Mouse (Mus musculus) lung, postnatal 10 days (tissue): ENCODE results near the gene Klhl22.

Experiments used
- DNase-seq: peaks from one replicate; pipeline ENCODE4 v3.0.0; 2021

The Klhl22 gene

DNA sequence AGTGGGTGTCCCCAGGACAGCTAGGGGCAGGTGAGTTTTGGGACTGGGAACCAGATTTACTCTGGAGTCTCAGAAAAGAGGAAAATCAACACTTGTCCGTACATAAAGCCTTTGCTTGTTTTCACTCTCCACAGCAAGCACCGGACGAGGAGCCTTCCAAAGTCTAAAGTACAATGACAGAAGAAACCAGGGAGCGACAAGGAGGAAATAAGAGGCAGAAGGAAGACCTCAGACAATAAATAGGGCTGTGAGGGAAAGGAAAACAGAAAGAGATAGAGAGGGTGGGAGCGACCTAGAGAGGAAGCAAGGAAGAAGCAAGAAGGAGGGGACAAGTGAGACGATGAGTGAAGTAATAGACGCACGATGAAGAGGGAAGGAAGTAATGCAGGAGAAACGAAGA lies 516 bp upstream of the Klhl22 start:
- DNase-seq, result no peak

GRCm38 (mm10) chr16:17759813-17760321 lies 449 bp downstream of the Klhl22 start:
- DNase-seq, result peak; percentile 68

GRCm38 (mm10) chr16:17760657-17761056 lies 1.2 kb downstream of the Klhl22 start:
- DNase-seq, result peak; percentile 58

GRCm38 (mm10) chr16:17761074-17761473 lies 1.7 kb downstream of the Klhl22 start:
- no peak for DNase-seq

- no peak for DNase-seq
Measured at GRCm38 (mm10) chr16:17764108-17764511, 4.7 kb downstream of the Klhl22 start.

DNA sequence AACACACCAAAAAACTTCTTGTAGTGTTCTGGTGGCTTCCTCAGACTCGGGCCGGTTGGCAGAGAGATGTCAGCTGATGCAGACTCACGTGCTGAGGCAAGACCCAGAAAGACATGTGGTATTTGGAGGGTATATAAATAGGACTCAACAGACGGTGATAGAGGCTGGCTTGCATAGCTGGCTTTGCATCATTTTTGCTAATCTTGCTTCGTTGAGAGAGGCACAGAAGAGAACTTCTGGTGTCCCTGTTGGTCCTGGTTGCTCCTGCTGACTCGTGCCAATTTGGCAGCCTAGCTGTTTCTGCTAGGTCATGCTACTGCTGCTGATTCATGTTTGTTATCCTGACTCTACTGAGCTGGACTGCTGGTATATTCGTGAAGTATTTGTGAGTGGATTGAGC lies 9.4 kb downstream of the Klhl22 start:
- DNase-seq, result no peak

DNA sequence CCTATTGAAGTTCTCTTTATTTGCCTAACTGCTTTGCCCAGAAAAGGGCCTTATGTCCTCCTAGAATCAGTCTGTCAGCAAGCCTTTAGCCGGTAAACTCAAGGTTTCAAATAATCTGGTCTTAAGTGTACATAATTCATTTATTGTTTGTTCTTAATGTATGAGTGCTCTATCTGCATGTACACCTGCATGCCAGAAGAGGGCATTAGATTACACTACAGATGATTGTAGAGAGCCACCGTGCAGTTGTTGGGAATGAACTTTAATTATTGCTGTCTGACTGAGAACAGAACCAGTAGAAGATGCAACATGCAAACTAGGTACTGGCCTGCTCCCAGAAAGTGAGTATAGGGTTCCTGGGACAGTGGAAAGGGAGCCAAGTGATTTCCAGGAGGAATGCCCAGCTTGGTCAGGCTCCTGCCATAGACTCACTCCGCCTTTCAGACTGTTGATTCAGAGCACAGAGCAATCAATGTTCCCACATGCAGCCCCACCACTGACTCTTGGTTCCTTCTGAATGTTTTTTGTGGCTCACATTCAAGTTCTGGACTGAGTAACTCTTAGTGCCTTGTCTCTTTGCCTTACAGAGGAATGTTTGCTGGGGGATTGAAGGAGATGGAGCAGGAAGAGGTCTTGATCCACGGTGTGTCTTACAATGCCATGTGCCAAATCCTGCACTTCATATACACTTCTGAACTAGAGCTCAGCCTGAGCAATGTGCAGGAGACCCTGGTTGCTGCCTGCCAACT lies 11.9 kb downstream of the Klhl22 start:
- DNase-seq, result no peak

DNA sequence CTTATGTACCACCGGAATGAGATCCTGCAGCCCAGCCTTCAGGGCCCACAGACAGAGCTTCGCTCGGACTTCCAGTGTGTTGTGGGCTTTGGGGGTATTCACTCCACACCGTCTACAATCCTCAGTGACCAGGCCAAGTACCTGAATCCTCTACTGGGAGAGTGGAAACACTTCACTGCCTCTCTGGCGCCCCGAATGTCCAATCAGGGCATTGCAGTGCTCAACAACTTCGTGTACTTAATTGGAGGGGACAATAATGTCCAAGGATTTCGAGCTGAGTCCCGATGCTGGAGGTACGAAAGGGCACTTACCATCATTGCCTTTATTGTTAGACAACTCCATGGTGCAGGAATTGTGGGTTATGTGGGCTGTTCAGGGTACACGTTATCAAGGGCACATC lies 17.4 kb downstream of the Klhl22 start:
- DNase-seq, result peak; percentile 62

GRCm38 (mm10) chr16:17778223-17778622 lies 18.8 kb downstream of the Klhl22 start:
- DNase-seq, result no peak

DNA sequence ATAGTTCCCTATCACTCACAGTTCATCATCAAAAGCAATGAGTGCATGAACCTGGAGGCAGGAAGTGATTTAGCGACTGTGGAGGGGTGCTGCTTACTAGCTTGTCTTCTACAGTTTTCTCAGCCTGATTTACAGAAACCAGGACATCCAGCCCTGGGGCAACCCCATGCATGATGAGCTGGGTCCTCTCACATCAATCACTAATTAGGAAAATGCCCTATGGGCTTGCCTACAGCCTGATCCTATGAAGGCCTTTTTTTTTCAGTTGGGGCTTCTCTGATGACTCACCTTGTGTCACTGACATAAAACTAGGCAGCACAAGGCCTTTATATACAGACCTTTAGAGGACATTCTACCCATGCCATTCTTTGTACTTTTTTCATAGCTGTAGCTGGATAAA lies 20.3 kb downstream of the Klhl22 start:
- DNase-seq, result no peak

DNA sequence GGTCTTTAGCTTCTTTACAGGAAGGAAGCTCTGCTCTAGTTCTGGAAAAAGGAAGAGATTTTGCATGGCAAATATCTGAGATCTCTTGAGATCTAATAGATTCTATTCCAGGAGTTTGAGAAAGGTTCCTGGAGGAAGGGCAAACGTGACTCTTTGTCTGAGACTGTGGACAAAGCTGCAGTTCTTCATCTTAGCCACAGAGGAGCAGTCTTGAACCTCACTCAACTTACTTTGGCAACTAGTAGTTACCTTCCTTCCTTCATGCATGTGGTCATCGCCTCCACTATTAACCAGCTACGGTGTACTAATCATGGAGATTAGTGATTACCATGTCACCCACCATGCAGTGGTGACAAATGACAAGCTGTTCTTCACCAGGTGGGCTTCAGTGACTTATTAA lies 25.9 kb downstream of the Klhl22 start:
- no peak for DNase-seq

DNA sequence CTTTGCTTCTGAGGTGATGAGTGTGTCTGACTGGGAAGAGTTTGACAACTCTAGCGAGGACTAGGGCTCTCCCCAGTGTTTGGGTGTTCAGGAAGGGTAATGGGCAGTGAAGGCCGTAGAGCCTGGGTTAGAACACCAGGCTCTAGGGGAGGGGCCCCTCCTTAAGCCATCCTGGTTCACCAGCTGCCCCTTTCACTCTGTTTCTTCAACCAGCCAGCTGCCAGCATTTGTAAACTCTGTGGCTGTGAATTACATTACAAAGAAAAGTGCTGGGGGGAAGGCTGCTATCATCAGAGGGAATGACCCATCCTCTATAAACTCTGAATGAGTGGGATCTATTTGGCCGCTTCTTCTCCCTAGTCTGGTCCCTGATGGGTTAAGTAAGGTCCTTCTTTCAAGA lies 33.3 kb downstream of the Klhl22 start:
- DNase-seq, result no peak

GRCm38 (mm10) chr16:17794047-17794446 lies 34.6 kb downstream of the Klhl22 start:
- no peak for DNase-seq

- peak; percentile 53 for DNase-seq
Measured at GRCm38 (mm10) chr16:17795643-17796042, 36.2 kb downstream of the Klhl22 start.

- DNase-seq, result no peak
Measured at GRCm38 (mm10) chr16:17796519-17796918, 37.1 kb downstream of the Klhl22 start.

DNA sequence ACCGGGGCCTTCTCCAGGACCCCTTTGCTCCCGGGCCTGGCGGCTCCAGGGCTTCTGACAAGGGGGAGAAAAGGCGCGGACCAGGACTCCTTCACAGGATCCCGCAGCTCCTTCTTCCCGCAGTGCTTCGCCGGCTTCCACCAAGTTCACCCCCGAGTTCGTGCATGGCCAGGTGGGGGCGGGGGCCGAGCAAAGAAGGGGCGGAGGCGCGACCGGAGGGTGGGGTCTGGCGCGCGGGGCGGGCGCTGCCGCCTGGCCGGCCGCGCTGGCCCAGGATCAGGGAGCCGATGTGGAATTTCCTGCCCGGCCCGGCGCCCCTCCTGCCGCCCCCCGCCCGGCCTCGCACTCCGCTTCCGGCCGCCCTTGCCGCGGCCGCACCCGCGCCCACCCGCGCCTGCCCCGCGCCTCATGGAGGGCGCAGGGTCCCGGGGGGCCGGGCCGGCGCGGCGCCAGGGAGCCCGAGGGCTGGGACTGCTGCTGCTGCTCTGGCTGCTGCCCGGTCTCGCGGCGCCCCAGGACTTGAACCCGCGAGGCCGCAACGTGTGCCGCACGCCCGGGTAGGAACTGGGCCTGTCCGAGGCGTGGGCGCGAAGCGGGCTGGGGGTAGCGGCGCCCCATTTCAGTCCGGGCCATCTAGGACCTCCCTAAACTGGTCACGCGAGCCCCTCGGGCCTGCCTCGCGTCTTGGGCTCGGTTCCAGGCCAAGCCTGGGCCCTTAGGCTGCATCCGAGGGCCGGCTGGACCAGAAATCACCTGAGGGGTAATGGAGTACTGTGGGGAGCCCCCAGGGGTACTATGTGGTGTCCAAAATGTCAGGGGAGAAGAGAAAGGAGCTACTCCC lies 37.8 kb downstream of the Klhl22 start, which contains the start of gene Scarf2:
Gene Scarf2, plus strand, starts transcription at position 312 of the 841 bp plus-strand sequence.
- peak; percentile 86 for DNase-seq

- peak; percentile 39 for DNase-seq
Measured at GRCm38 (mm10) chr16:17797812-17798311, 38.4 kb downstream of the Klhl22 start.

GRCm38 (mm10) chr16:17798321-17799180 lies 39.1 kb downstream of the Klhl22 start:
- DNase-seq, result peak; percentile 91

- DNase-seq, result no peak
Measured at GRCm38 (mm10) chr16:17799584-17799983, 40.2 kb downstream of the Klhl22 start.

- no peak for DNase-seq
Measured at GRCm38 (mm10) chr16:17801777-17802455, 42.5 kb downstream of the Klhl22 start.

GRCm38 (mm10) chr16:17802456-17802838 lies 43.0 kb downstream of the Klhl22 start:
- DNase-seq, result no peak
